Mouse (Mus musculus) MEL (cell line): Measurements from ENCODE around the gene Naa10. TPM values are rescaled to one million over a fixed set of nuclear protein-coding genes. Genes with fewer than 3 reads are reported as not detected.
A peak's percentile ranks its signal among the peaks of the same experiment; 100 is the strongest.

Experiments used
- DNase-seq: peaks from one replicate; pipeline ENCODE4 v3.0.0; 2011; ENCODE audit warnings: low read depth, low spot score
- H3K27ac ChIP-seq: 2 replicates; pipeline ENCODE4 v1.5.1; 2012; ENCODE audit warnings: low read depth, mild to moderate bottlenecking, control low read depth, low read length, moderate library complexity; ENCODE audit not compliant: control insufficient read depth
- H3K27me3 ChIP-seq, 2 experiments: fragments of 150-350 bp in 1 of 2; sonication (generic) in 1 of 2; 2 replicates each; pipeline ENCODE4 v1.6.1; 2012; ENCODE audit warnings: low read length in 2 of 2, mild to moderate bottlenecking in 2 of 2, improper control_type of control experiment in 1 of 2, moderate library complexity in 1 of 2; ENCODE audit not compliant: insufficient read depth in 2 of 2, control insufficient read depth in 1 of 2
- H3K36me3 ChIP-seq, 2 experiments: 2 replicates each; pipeline ENCODE4 v1.6.1; 2012 to 2014; ENCODE audit warnings: low read length in 2 of 2, improper control_type of control experiment in 1 of 2, inconsistent platforms in 1 of 2, mild to moderate bottlenecking in 1 of 2; ENCODE audit not compliant: insufficient read depth in 2 of 2, control insufficient read depth in 1 of 2
- H3K4me1 ChIP-seq, 2 experiments: fragments of 150-350 bp in 1 of 2; sonication (generic) in 1 of 2; 2 replicates each; pipeline ENCODE4 v1.6.1; 2012; ENCODE audit warnings: low read length in 2 of 2, improper control_type of control experiment in 1 of 2, mild to moderate bottlenecking in 1 of 2; ENCODE audit not compliant: insufficient read depth in 2 of 2, control insufficient read depth in 1 of 2
- H3K4me3 ChIP-seq, 2 experiments: fragments of 150-350 bp in 1 of 2; sonication (generic) in 1 of 2; 2 replicates each; pipeline ENCODE4 v1.5.1; 2012; ENCODE audit warnings: low read depth in 2 of 2, low read length in 2 of 2, mild to moderate bottlenecking in 2 of 2, moderate library complexity in 2 of 2, control low read depth in 1 of 2, improper control_type of control experiment in 1 of 2; ENCODE audit not compliant: control insufficient read depth in 1 of 2, insufficient read depth in 1 of 2
- H3K79me2 ChIP-seq: 2 replicates; pipeline ENCODE4 v1.6.1; 2012; ENCODE audit warnings: mild to moderate bottlenecking, low read length, moderate library complexity; ENCODE audit not compliant: control insufficient read depth, poor library complexity, insufficient read depth
- H3K9ac ChIP-seq: 2 replicates; pipeline ENCODE4 v1.6.1; 2012; ENCODE audit warnings: low read depth, mild to moderate bottlenecking, control low read depth, low read length, moderate library complexity; ENCODE audit not compliant: control insufficient read depth, poor library complexity, severe bottlenecking
- H3K9me3 ChIP-seq: fragments of 150-350 bp; sonication (generic); replicated peaks from 2 replicates; pipeline ENCODE4 v1.6.1; 2012; ENCODE audit warnings: mild to moderate bottlenecking, low read length, improper control_type of control experiment, moderate library complexity; ENCODE audit not compliant: insufficient read depth
- CHD1 ChIP-seq: IDR thresholded peaks from 2 replicates; pipeline ENCODE4 v1.6.1; 2012; ENCODE audit warnings: low read depth, mild to moderate bottlenecking, inconsistent platforms, low read length, improper control_type of control experiment
- CTCF ChIP-seq, 3 experiments: IDR thresholded peaks in 2 of 3; conservative IDR thresholded peaks in 1 of 3; 2 replicates each; pipeline ENCODE4 v1.5.1; 2011 to 2012; ENCODE audit warnings: low read length in 3 of 3, low read depth in 2 of 3, mild to moderate bottlenecking in 2 of 3, improper control_type of control experiment in 1 of 3, inconsistent platforms in 1 of 3, mixed read lengths in 1 of 3, moderate library complexity in 1 of 3; ENCODE audit not compliant: control insufficient read depth in 1 of 3, insufficient read depth in 1 of 3, poor library complexity in 1 of 3, severe bottlenecking in 1 of 3
- E2F4 ChIP-seq: IDR thresholded peaks from 2 replicates; pipeline ENCODE4 v1.6.1; 2011; ENCODE audit warnings: low read depth, low read length, improper control_type of control experiment, borderline replicate concordance
- ELF1 ChIP-seq: IDR thresholded peaks from 2 replicates; pipeline ENCODE4 v1.6.1; 2014; ENCODE audit warnings: low read depth, mild to moderate bottlenecking, inconsistent platforms, low read length, improper control_type of control experiment, moderate library complexity
- EP300 ChIP-seq, 2 experiments: IDR thresholded peaks; 2 replicates each; pipeline ENCODE4 v1.6.1; 2011; ENCODE audit warnings: improper control_type of control experiment in 2 of 2, low read length in 2 of 2, low read depth in 1 of 2, mild to moderate bottlenecking in 1 of 2
- ETS1 ChIP-seq: IDR thresholded peaks from 2 replicates; pipeline ENCODE4 v1.6.1; 2012; ENCODE audit warnings: low read depth, mild to moderate bottlenecking, inconsistent platforms, low read length, improper control_type of control experiment, moderate library complexity
- GABPA ChIP-seq: IDR thresholded peaks from 2 replicates; pipeline ENCODE4 v1.6.1; 2012; ENCODE audit warnings: low read depth, mild to moderate bottlenecking, inconsistent platforms, low read length, improper control_type of control experiment, moderate library complexity
- GATA1 ChIP-seq: IDR thresholded peaks from 2 replicates; pipeline ENCODE4 v1.6.1; 2011; ENCODE audit warnings: low read depth, low read length, improper control_type of control experiment
- HCFC1 ChIP-seq: IDR thresholded peaks from 2 replicates; pipeline ENCODE4 v1.6.1; 2012; ENCODE audit warnings: low read depth, mild to moderate bottlenecking, inconsistent platforms, low read length, improper control_type of control experiment, moderate library complexity
- MAFK ChIP-seq: IDR thresholded peaks from 2 replicates; pipeline ENCODE4 v1.6.1; 2011; ENCODE audit warnings: low read depth, mild to moderate bottlenecking, low read length, improper control_type of control experiment, borderline replicate concordance
- MAX ChIP-seq: IDR thresholded peaks from 2 replicates; pipeline ENCODE4 v1.6.1; 2011; ENCODE audit warnings: low read length, improper control_type of control experiment
- MXI1 ChIP-seq: IDR thresholded peaks from 2 replicates; pipeline ENCODE4 v1.6.1; 2011; ENCODE audit warnings: mild to moderate bottlenecking, low read depth, low read length, improper control_type of control experiment
- MYB ChIP-seq: IDR thresholded peaks from 2 replicates; pipeline ENCODE4 v1.6.1; 2011; ENCODE audit warnings: mild to moderate bottlenecking, low read depth, low read length, improper control_type of control experiment
- MYC ChIP-seq: IDR thresholded peaks from 2 replicates; pipeline ENCODE4 v1.6.1; 2011; ENCODE audit warnings: low read depth, mild to moderate bottlenecking, low read length, improper control_type of control experiment, moderate library complexity
- POLR2AphosphoS5 ChIP-seq: IDR thresholded peaks from 2 replicates; pipeline ENCODE4 v1.6.1; 2012; ENCODE audit warnings: low read depth, borderline replicate concordance, mild to moderate bottlenecking, inconsistent platforms, low read length, moderate library complexity, mixed read lengths
- RAD21 ChIP-seq: IDR thresholded peaks from 2 replicates; pipeline ENCODE4 v1.6.1; 2011; ENCODE audit warnings: mild to moderate bottlenecking, low read depth, low read length, improper control_type of control experiment
- RCOR1 ChIP-seq: IDR thresholded peaks from 2 replicates; pipeline ENCODE4 v1.6.1; 2012; ENCODE audit warnings: low read depth, mild to moderate bottlenecking, inconsistent platforms, low read length, improper control_type of control experiment
- SIN3A ChIP-seq: IDR thresholded peaks from 2 replicates; pipeline ENCODE4 v1.6.1; 2012; ENCODE audit warnings: low read length, improper control_type of control experiment, inconsistent platforms
- SMC3 ChIP-seq: IDR thresholded peaks from 2 replicates; pipeline ENCODE4 v1.6.1; 2011; ENCODE audit warnings: low read depth, low read length, improper control_type of control experiment
- TAL1 ChIP-seq: IDR thresholded peaks from 2 replicates; pipeline ENCODE4 v1.6.1; 2012; ENCODE audit warnings: mild to moderate bottlenecking, inconsistent platforms, low read length, moderate library complexity, mixed read lengths
- TBP ChIP-seq: IDR thresholded peaks from 2 replicates; pipeline ENCODE4 v1.8.0; 2011; ENCODE audit warnings: low read depth, low read length, improper control_type of control experiment
- TCF12 ChIP-seq: IDR thresholded peaks from 2 replicates; pipeline ENCODE4 v1.6.1; 2014; ENCODE audit warnings: low read depth, mild to moderate bottlenecking, inconsistent platforms, low read length, improper control_type of control experiment, moderate library complexity
- UBTF ChIP-seq: IDR thresholded peaks from 2 replicates; pipeline ENCODE4 v1.6.1; 2012; ENCODE audit warnings: low read depth, mild to moderate bottlenecking, inconsistent platforms, low read length, improper control_type of control experiment, moderate library complexity, borderline replicate concordance; ENCODE audit not compliant: insufficient read depth
- USF1 ChIP-seq: IDR thresholded peaks from 2 replicates; pipeline ENCODE4 v1.6.1; 2014; ENCODE audit warnings: low read depth, mild to moderate bottlenecking, inconsistent platforms, low read length, improper control_type of control experiment, moderate library complexity
- USF2 ChIP-seq, 2 experiments: IDR thresholded peaks; 2 replicates each; pipeline ENCODE4 v1.6.1; 2011 to 2012; ENCODE audit warnings: improper control_type of control experiment in 2 of 2, low read length in 2 of 2, borderline replicate concordance in 1 of 2, inconsistent platforms in 1 of 2, low read depth in 1 of 2, mild to moderate bottlenecking in 1 of 2; ENCODE audit not compliant: insufficient read depth in 1 of 2
- ZKSCAN1 ChIP-seq: IDR thresholded peaks from 2 replicates; pipeline ENCODE4 v1.6.1; 2012; ENCODE audit warnings: low read depth, mild to moderate bottlenecking, inconsistent platforms, low read length, improper control_type of control experiment, moderate library complexity
- polyA plus RNA-seq, 2 experiments: library from polyadenylated mRNA; stranded (reverse) in 1 of 2; unstranded in 1 of 2; fragments of >175 nt in 1 of 2; fragments of >200 nt in 1 of 2; gene quantifications; 2 replicates each; pipeline versions ENCODE4 v1.2.1 to v1.2.4; 2012; ENCODE audit warnings: low replicate concordance in 2 of 2, low read depth in 1 of 2; ENCODE audit not compliant: insufficient read length in 2 of 2, insufficient read depth in 1 of 2, missing spikeins in 1 of 2
- total RNA-seq: library from RNA; depleted of rRNA; stranded (reverse); fragments of 300-350 nt; gene quantifications from 2 replicates; pipeline ENCODE4 v1.2.3, GENCODE M21; 2012

The Naa10 gene
- total and polyA plus RNA-seq, 3 experiments: 174 to 417 (median 253) TPM

DNA sequence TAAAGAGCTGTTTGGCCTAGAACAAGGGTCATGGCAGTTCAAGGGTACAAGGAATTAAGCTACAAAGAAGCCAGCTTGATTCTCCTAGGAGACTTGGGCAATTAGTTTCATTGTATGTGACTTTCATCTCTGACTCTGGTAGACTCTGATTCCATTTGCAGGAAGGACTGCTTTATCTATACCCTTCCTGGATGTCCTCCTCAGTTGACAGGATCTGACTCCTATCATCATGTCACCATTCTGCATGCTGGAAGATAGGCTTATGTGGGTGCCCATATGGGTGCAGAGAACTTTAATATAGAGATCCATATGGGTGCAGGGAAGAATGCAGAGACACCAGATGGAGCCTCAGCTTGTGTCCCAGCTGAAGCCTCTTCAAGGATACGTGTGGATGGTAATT, 47.4 kb upstream of the Naa10 start:
- Histone ChIP-seq H3K27me3 (no peaks in the 10 kb centered on the region), H3K27ac (peak overlapping the region; percentile 93), H3K36me3 (peaks cover 0 to 42% of the 10 kb centered on the region in 2 experiments; a peak in 2 of 4 replicates), H3K4me1 (peaks cover 6 to 25% of the 10 kb centered on the region in 2 experiments), H3K9ac (peak overlapping the region; percentile 47), H3K4me3 (no peak overlapping the region), H3K79me2 (peaks cover 26% of the 10 kb centered on the region), H3K9me3 (no peaks in the 10 kb centered on the region)
- 0 out of 2 replicates have a peak, but pooled peaks have one; percentile 4 for TF ChIP-seq SIN3A
- TF ChIP-seq TCF12: peak; percentile 69; the same call in 1 of the 2 replicates
- no peak for TF ChIP-seq MAFK
- TF ChIP-seq MYB: no peak
- TF ChIP-seq MXI1: no peak
- no peak for TF ChIP-seq USF2 (IDR thresholded peaks at IDR 0.05; ENCODE audit: borderline replicate concordance in 1 of 2, insufficient read depth in 1 of 2, low read depth in 1 of 2, low read length in 2 of 2)
- no peak for TF ChIP-seq ZKSCAN1
- no peak for TF ChIP-seq HCFC1
- TF ChIP-seq TBP: no peak
- peak; percentile 54; the same call in 1 of the 2 replicates for TF ChIP-seq TAL1
- TF ChIP-seq CTCF (IDR thresholded peaks at IDR 0.05 in 2 of 3, conservative IDR thresholded peaks at IDR 0.05 in 1 of 3; ENCODE audit: control insufficient read depth in 1 of 3, insufficient read depth in 1 of 3, low read depth in 2 of 3, low read length in 3 of 3, poor library complexity in 1 of 3, severe bottlenecking in 1 of 3): no peak
- TF ChIP-seq MAX: no peak
- no peak for TF ChIP-seq MYC
- no peak for TF ChIP-seq USF1
- TF ChIP-seq RCOR1: peak; percentile 31; the same call in 1 of the 2 replicates
- no peak for TF ChIP-seq UBTF
- TF ChIP-seq SMC3: no peak
- TF ChIP-seq EP300 (IDR thresholded peaks at IDR 0.05; ENCODE audit: low read depth in 1 of 2, low read length in 2 of 2): peak; percentile 67 to 75; a peak in 3 of 4 replicates
- no peak for TF ChIP-seq ELF1
- TF ChIP-seq GATA1: peak; percentile 69
- no peak for TF ChIP-seq CHD1
- TF ChIP-seq E2F4: no peak
- no peak for TF ChIP-seq RAD21
- TF ChIP-seq ETS1: peak; percentile 42; the same call in 1 of the 2 replicates
- TF ChIP-seq GABPA: no peak
- no peak for TF ChIP-seq POLR2AphosphoS5
- DNase-seq: peak; percentile 48
